Mouse (Mus musculus) stomach, postnatal 0 days (tissue): Measurements from ENCODE around the gene Ampd1.

Experiments used
- CTCF ChIP-seq: IDR thresholded peaks from 2 replicates; pipeline ENCODE4 v1.5.1; 2016; ENCODE audit warnings: antibody characterized with exemption, low read depth, mild to moderate bottlenecking, moderate library complexity
- EP300 ChIP-seq: optimal IDR thresholded peaks from 2 replicates; pipeline ENCODE3; 2016; ENCODE audit warnings: antibody characterized with exemption

DNA sequence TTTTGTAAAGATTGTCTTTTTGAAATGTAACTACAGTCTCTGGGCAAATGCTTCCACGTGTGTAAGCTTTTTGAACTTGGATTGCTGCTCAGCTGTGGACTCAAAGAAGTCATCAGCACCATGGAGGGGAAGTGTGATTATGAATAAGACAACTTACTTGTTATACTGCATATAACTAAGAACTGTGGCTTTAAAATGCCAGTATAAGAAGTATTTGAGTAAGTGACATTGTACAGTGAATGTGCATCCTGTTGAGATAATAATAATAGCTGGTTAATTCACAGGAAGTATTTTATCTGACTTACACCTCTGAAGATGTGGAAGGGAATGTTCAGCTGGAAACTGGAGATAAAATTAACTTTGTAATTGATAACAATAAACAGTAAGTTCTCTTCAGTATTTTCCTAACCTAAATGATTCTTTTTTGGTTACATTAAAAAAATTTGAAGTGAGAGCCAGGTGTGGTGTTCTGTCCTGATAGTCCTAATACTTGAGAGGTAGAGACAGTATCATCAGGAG, 32.9 kb upstream of the Ampd1 start:
- TF ChIP-seq EP300 = no peak
- no peak for TF ChIP-seq CTCF
